Mouse (Mus musculus) liver, embryonic 16.5 days (tissue): ENCODE measurements around the gene Elof1. TPM values are rescaled to one million over a fixed set of nuclear protein-coding genes. Genes with fewer than 3 reads are reported as not detected.
"Not testable (repeated sequence)": the region's sequence is repeated elsewhere in the genome, so short reads cannot be mapped to it uniquely, and the experiment has no call there.

ENCODE experiments used
- ATAC-seq: fragments of 200-750 bp; cut with Nextera tagmentation; 2 replicates; pipeline ENCODE4 v1.8.0; 2017; ENCODE audit warnings: low read depth, mild to moderate bottlenecking, moderate number of reproducible peaks, moderate library complexity
- H3K27ac ChIP-seq: fragments of 300-500 bp; sonication (generic); 2 replicates; pipeline ENCODE4 v1.5.1; 2014; ENCODE audit warnings: mild to moderate bottlenecking, low read length
- H3K27me3 ChIP-seq: fragments of 300-500 bp; sonication (generic); 2 replicates; pipeline ENCODE4 v1.6.1; 2014; ENCODE audit warnings: low read depth, low read length, mixed read lengths; ENCODE audit not compliant: control insufficient read depth, insufficient read depth
- H3K36me3 ChIP-seq: fragments of 300-500 bp; sonication (generic); 2 replicates; pipeline ENCODE4 v1.6.1; 2014; ENCODE audit warnings: mild to moderate bottlenecking; ENCODE audit not compliant: control insufficient read depth, insufficient read depth
- H3K4me1 ChIP-seq: fragments of 300-500 bp; sonication (generic); 2 replicates; pipeline ENCODE4 v1.6.1; 2014; ENCODE audit warnings: low read depth, low read length, mixed read lengths; ENCODE audit not compliant: control insufficient read depth
- H3K4me2 ChIP-seq: fragments of 300-500 bp; sonication (generic); 2 replicates; pipeline ENCODE4 v1.6.1; 2014; ENCODE audit warnings: low read depth, low read length, mixed read lengths
- H3K4me3 ChIP-seq: fragments of 300-500 bp; sonication (generic); 2 replicates; pipeline ENCODE4 v1.5.1; 2014; ENCODE audit warnings: low read depth, mild to moderate bottlenecking, low read length
- H3K9ac ChIP-seq: fragments of 300-500 bp; sonication (generic); 2 replicates; pipeline ENCODE4 v1.6.1; 2014; ENCODE audit warnings: low read depth, low read length
- H3K9me3 ChIP-seq: fragments of 300-500 bp; sonication (generic); replicated peaks from 2 replicates; pipeline ENCODE4 v1.6.1; 2016; ENCODE audit warnings: low read length; ENCODE audit not compliant: control insufficient read depth
- WGBS: fragments of 180-500 bp; shearing (Covaris S2); extraction: QIAGEN DNeasy Blood & Tissue Kit; methylation state at CpG from one replicate; pipeline ENCODE4 v1.1.7; 2014; ENCODE audit not compliant: insufficient replicate concordance; 5-methylcytosine and 5-hydroxymethylcytosine counted together
- polyA plus RNA-seq: library from polyadenylated mRNA; unstranded; fragments of >200 nt; fragmentation: Nextera tagmentation; extraction: Ambion mirVana; gene quantifications from 2 replicates; pipeline ENCODE4 v1.2.1, GENCODE M21; 2015

Gene Elof1
- polyA plus RNA-seq, 1 experiment from 2014 or later, result 77.8 TPM

GRCm38 (mm10) chr9:22156497-22157245, 39.7 kb upstream of the Elof1 start, which contains the start of gene Pigyl:
TSS of gene Pigyl (plus strand) at chr9:22156846.
- Histone ChIP-seq H3K4me3 (peak within 1 kb of the TSS; percentile 84), H3K9ac (peak within 1 kb of the TSS; percentile 91), H3K4me1 (peaks cover 19% of the 10 kb centered on the region), H3K4me2 (peak within 1 kb of the TSS; percentile 97), H3K27ac (peak within 1 kb of the TSS; percentile 73), H3K9me3 (no peaks in the 10 kb centered on the region), H3K27me3 (no peaks in the 10 kb centered on the region), H3K36me3 (no peaks in the 10 kb centered on the region)
- ATAC-seq, result peak; percentile 99
- WGBS, result under 1% methylated on average over 65 of the region's 65 CpGs

DNA sequence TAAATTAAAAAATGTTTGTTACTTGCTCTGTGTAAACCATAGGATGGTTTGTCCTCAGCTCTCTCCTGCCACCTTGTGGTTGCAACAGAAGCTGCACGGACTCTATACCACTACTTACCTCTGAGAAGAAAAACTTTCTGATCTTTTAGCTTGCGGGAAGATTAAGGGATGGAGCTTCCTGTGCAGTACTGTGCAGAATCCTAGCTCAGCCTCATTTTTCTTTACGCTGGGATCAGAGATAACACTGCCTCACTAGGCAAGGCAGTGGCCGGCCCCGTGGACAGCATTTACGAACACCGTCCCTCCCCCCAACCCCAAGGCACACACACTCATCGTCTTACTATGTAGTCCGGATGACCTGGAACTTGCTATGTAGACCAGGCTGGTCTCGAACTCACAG, 38.6 kb upstream of the Elof1 start:
- 11% methylated on average over 10 of the region's 10 CpGs for WGBS
- Histone ChIP-seq H3K4me1 (peaks cover 19% of the 10 kb centered on the region), H3K9me3 (no peaks in the 10 kb centered on the region), H3K9ac (peak overlapping the region; percentile 17; the same call in 1 of the 2 replicates), H3K36me3 (no peaks in the 10 kb centered on the region), H3K27me3 (no peaks in the 10 kb centered on the region), H3K27ac (no peak overlapping the region), H3K4me2 (peak overlapping the region; percentile 67), H3K4me3 (peak overlapping the region; percentile 84)
- no peak for ATAC-seq

- Histone ChIP-seq H3K9me3 (no peaks in the 10 kb centered on the region), H3K27ac (no peak overlapping the region), H3K27me3 (no peaks in the 10 kb centered on the region), H3K4me1 (peaks cover 28% of the 10 kb centered on the region), H3K4me2 (no peak overlapping the region), H3K9ac (no peak overlapping the region), H3K4me3 (no peak overlapping the region), H3K36me3 (no peaks in the 10 kb centered on the region)
- ATAC-seq, result no peak
- WGBS, result 67% methylated on average over 3 of the region's 3 CpGs
These were observed 36.8 kb upstream of the Elof1 start for GRCm38 (mm10) chr9:22153810-22154209.

DNA sequence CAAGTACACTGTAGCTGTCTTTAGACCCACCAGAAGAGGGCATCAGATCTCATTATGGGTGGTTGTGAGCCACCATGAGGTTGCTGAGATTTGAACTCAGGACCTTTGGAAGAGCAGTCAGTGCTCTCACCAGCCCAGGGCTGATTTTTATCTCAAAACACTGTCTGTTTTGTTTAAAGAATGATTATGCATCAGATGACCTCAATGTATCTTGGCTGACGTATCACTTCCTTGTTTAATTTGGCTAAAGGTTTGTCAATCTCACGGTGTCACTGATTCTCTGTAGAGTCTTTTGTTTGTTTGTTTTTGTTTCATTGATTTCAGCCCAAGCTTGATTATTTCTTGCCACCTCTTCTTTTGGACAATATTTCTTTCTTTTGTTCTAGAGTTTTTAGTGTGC, 34.0 kb upstream of the Elof1 start:
- peaks cover 16% of the 10 kb centered on the region for H3K4me1 ChIP-seq
- no peaks in the 10 kb centered on the region for H3K27me3 ChIP-seq
- 67% methylated on average over 2 of the region's 2 CpGs for WGBS
- no peak for ATAC-seq
- H3K9me3 ChIP-seq, result no peaks in the 10 kb centered on the region
- no peak overlapping the region for H3K27ac ChIP-seq
- no peak overlapping the region for H3K4me3 ChIP-seq
- H3K4me2 ChIP-seq, result no peak overlapping the region
- no peak overlapping the region for H3K9ac ChIP-seq
- H3K36me3 ChIP-seq, result no peaks in the 10 kb centered on the region

DNA sequence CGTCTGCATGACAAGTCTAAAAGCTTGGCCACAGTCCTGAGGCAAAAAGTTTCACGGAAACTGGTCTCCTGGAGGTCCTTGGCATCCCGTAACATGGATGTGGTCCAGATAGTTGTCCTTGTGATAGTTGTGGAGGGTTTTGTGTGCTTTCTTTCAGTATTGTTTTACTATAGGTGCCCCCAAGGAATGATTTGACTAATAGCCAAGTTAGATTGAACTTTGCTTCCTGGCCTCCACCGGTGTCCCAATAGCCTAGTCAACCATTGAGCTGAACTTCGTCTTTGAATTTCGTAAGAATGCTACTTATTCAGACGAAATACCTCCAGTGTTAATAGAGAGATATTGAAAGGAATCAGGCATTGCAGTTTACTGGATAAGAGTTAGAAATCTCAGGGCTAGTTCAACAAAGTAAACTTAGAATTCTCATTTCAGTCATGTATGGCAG, 33.3 kb upstream of the Elof1 start:
- not testable (repeated sequence) for H3K4me2 ChIP-seq, H3K9me3 ChIP-seq, H3K9ac ChIP-seq, H3K4me3 ChIP-seq, H3K27me3 ChIP-seq, H3K27ac ChIP-seq, H3K36me3 ChIP-seq, ATAC-seq
- peaks cover 10% of the 10 kb centered on the region for H3K4me1 ChIP-seq
- WGBS, result 61% methylated on average over 7 of the region's 7 CpGs

- H3K9ac ChIP-seq, result no peak overlapping the region
- H3K27ac ChIP-seq, result no peak overlapping the region
- H3K27me3 ChIP-seq, result no peaks in the 10 kb centered on the region
- peak; percentile 90 for ATAC-seq
- no peaks in the 10 kb centered on the region for H3K36me3 ChIP-seq
- no peaks in the 10 kb centered on the region for H3K9me3 ChIP-seq
- H3K4me3 ChIP-seq, result no peak overlapping the region
- H3K4me1 ChIP-seq, result peaks cover 9% of the 10 kb centered on the region
- no peak overlapping the region for H3K4me2 ChIP-seq
- 53% methylated on average over 20 of the region's 20 CpGs for WGBS
These were observed 32.7 kb upstream of the Elof1 start for GRCm38 (mm10) chr9:22149426-22150248.

DNA sequence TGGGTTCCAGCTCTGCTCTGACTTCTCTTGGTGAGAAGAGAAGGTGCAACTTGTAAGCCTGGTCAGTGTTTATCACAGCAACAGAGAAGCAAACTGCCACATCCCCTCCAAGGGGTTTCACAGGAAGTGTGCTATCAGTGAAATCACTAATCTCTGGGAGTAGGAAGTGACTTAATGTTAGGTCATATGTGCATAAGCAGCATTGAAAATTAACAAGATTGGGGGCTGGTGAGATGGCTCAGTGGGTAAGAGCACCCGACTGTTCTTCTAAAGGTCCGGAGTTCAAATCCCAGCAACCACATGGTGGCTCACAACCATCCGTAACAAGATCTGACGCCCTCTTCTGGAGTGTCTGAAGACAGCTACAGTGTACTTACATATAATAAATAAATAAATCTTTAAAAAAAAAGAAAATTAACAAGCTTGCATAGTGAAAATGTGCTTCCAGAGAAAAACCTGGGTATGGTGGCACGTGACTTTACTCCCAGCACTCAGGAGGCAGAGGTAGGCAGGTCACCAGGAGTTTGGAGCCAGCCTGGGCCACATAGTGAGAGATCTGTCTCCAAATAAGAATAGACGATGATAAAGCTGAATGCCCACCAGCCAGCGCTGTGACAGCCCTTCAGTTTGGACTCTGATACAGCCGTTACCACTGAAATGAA, 27.5 kb upstream of the Elof1 start:
- H3K4me2 ChIP-seq, result no peak overlapping the region
- no peak for ATAC-seq
- H3K36me3 ChIP-seq, result no peaks in the 10 kb centered on the region
- no peak overlapping the region for H3K9ac ChIP-seq
- 45% methylated on average over 7 of the region's 8 CpGs for WGBS
- H3K27ac ChIP-seq, result no peak overlapping the region
- H3K9me3 ChIP-seq, result no peaks in the 10 kb centered on the region
- no peaks in the 10 kb centered on the region for H3K27me3 ChIP-seq
- peaks cover 6% of the 10 kb centered on the region for H3K4me1 ChIP-seq
- H3K4me3 ChIP-seq, result no peak overlapping the region

GRCm38 (mm10) chr9:22143108-22144037, 26.4 kb upstream of the Elof1 start:
- Histone ChIP-seq H3K27ac (no peak overlapping the region), H3K9me3 (no peaks in the 10 kb centered on the region), H3K4me1 (peaks cover 3% of the 10 kb centered on the region), H3K27me3 (no peaks in the 10 kb centered on the region), H3K4me2 (no peak overlapping the region), H3K4me3 (no peak overlapping the region), H3K9ac (no peak overlapping the region), H3K36me3 (no peaks in the 10 kb centered on the region)
- ATAC-seq, result peak; percentile 66; the same call in 1 of the 2 replicates
- 37% methylated on average over 17 of the region's 17 CpGs for WGBS
